Comparison of ENCODE assay signal across 21 mouse cellular contexts in the genomic region with DNA sequence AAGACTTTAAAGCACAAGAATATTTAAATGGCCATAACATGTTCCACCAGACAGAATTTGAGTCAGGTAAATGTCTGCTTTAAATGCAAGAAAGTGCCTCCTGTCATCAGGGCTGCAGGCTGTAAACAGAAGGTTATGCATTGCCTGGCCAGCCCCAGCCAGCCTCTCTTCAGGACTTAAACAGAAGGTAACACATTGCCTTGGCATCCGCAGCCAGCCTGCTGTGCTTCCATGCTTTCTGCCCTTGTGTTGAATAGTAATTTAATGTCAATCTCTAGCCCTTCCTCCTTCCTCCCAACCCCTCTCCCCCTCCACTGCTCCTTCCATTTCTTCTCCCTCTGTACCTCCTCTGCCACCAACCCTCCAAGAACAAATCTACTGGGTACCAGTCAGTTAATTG.
DNase-seq lines count a peak whose midpoint lies in the region; TF ChIP-seq lines count a peak whose summit lies in the region.
"Had no signal": no experiment of that assay in that cellular context is flagged by ENCODE, and none has a peak within 500 bp of the region (broad histone marks: within the 10 kb centered on the region; RNA-seq: fewer than 3 reads in every experiment).

No protein-coding gene starts in this region.

- peak overlapping the region; percentile 24 for H3K27ac ChIP-seq in olfactory bulb, adult 2 months (ENCODE audit: insufficient read depth, low read depth, low read length)
- H3K27ac ChIP-seq: embryonic facial prominence, embryonic 15.5 days; forebrain, embryonic 10.5 days; forebrain, embryonic 15.5 days; heart, embryonic 10.5 days; hindbrain, embryonic 13.5 days; intestine, embryonic 15.5 days had no signal

- H3K4me3 ChIP-seq in olfactory bulb, adult 2 months (ENCODE audit: insufficient read depth, low read depth, low read length), result no peak overlapping the region
- H3K4me3 ChIP-seq: embryonic facial prominence, embryonic 15.5 days; erythroblast, embryonic 14.5 days; forebrain, embryonic 10.5 days; forebrain, embryonic 15.5 days; heart, embryonic 10.5 days; hindbrain, embryonic 13.5 days; intestine, embryonic 15.5 days had no signal

- peaks cover 9% of the 10 kb centered on the region for H3K4me1 ChIP-seq in olfactory bulb, adult 2 months (ENCODE audit: control insufficient read depth, insufficient read depth, low read length)
- H3K4me1 ChIP-seq: embryonic facial prominence, embryonic 15.5 days; heart, embryonic 10.5 days; intestine, embryonic 15.5 days had no signal

- 50% methylated on average over 1 of the region's 1 CpGs for WGBS in olfactory bulb, adult 2 months

- intact Hi-C loops in left cerebral cortex, postnatal 4 days (cut with DNase I), result no loop called here

- peak; percentile 2 to 3 for DNase-seq in cerebellum, adult 18-20 months
- no peak for DNase-seq in cerebellum, adult 9-10 months
- peak; percentile 73 for DNase-seq in left cerebral cortex, postnatal 4 days
- DNase-seq in left cerebral cortex, adult 11 months (ENCODE audit: low spot score), result no peak
- peak; percentile 87 to 94 for DNase-seq in cerebellum, postnatal 10 days
- no peak for DNase-seq in spleen, postnatal 14 days (ENCODE audit: low spot score in 2 of 2)
- DNase-seq: adrenal gland, postnatal 14 days; embryo, embryonic 11 days; gastrocnemius, postnatal 10 days; heart, adult 18-20 months; heart, postnatal 10 days; heart, postnatal 4 days; kidney, adult 18-20 months had no signal

- no peak for TF ChIP-seq CTCF in olfactory bulb, adult 2 months (IDR thresholded peaks at IDR 0.05; ENCODE audit: insufficient read depth, low read depth, low read length)

- no peak for TF ChIP-seq POLR2A in olfactory bulb, adult 2 months (IDR thresholded peaks at IDR 0.05; ENCODE audit: insufficient read depth, low read depth, low read length)

Comparison
In these comparisons a context has a peak if more than half of its experiments do, and no peak if none do; other contexts are left out.
1. DNase-seq: peak in cerebellum, adult 18-20 months (2 of 2), left cerebral cortex, postnatal 4 days (single experiment) and cerebellum, postnatal 10 days (2 of 2); none in cerebellum, adult 9-10 months (single experiment), left cerebral cortex, adult 11 months (single experiment) and spleen, postnatal 14 days (0 of 2).